Mouse (Mus musculus) lung, embryonic 15.5 days (tissue): ENCODE measurements at regions not wholly inside any gene's neighbourhood (a gene's known extent, or its start where the extent isn't known, plus 50 kb on each side); places are given as distances from the start of the nearest gene placed in this dataset.

Experiments used
- ATAC-seq: fragments of 200-750 bp; cut with Nextera tagmentation; 2 replicates; pipeline ENCODE4 v1.8.0; 2017; ENCODE audit warnings: moderate number of reproducible peaks, borderline replicate concordance; ENCODE audit not compliant: low FRiP score, low TSS enrichment; ENCODE audit errors: extremely low read depth
- H3K27ac ChIP-seq: fragments of 300-500 bp; sonication (generic); 2 replicates; pipeline ENCODE4 v1.5.1; 2015; ENCODE audit warnings: moderate library complexity, mild to moderate bottlenecking, inconsistent platforms
- H3K27me3 ChIP-seq: fragments of 300-500 bp; sonication (generic); 2 replicates; pipeline ENCODE4 v1.6.1; 2015; ENCODE audit warnings: inconsistent platforms
- H3K36me3 ChIP-seq: fragments of 300-500 bp; sonication (generic); 2 replicates; pipeline ENCODE4 v1.6.1; 2015; ENCODE audit warnings: inconsistent platforms
- H3K4me1 ChIP-seq: fragments of 300-500 bp; sonication (generic); 2 replicates; pipeline ENCODE4 v1.6.1; 2015; ENCODE audit warnings: inconsistent platforms
- H3K4me2 ChIP-seq: fragments of 300-500 bp; sonication (generic); 2 replicates; pipeline ENCODE4 v1.6.1; 2015; ENCODE audit warnings: inconsistent platforms, mild to moderate bottlenecking, moderate library complexity
- H3K4me3 ChIP-seq: fragments of 300-500 bp; sonication (generic); 2 replicates; pipeline ENCODE4 v1.5.1; 2015; ENCODE audit warnings: mild to moderate bottlenecking, inconsistent platforms
- H3K9ac ChIP-seq: fragments of 300-500 bp; sonication (generic); 2 replicates; pipeline ENCODE4 v1.6.1; 2015; ENCODE audit warnings: inconsistent platforms
- H3K9me3 ChIP-seq: fragments of 300-500 bp; sonication (generic); 2 replicates; pipeline ENCODE4 v1.6.1; 2016; ENCODE audit warnings: inconsistent platforms
- WGBS: fragments of 180-500 bp; shearing (Covaris S2); methylation state at CpG from one replicate; pipeline ENCODE4 v1.1.7; 2015; 5-methylcytosine and 5-hydroxymethylcytosine counted together

- H3K27me3 ChIP-seq: no peaks in the 10 kb centered on the region
- no peak overlapping the region for H3K4me2 ChIP-seq
- H3K9me3 ChIP-seq: no peaks in the 10 kb centered on the region
- ATAC-seq: no peak
- no peaks in the 10 kb centered on the region for H3K36me3 ChIP-seq
- H3K27ac ChIP-seq: no peak overlapping the region
- H3K4me1 ChIP-seq: no peaks in the 10 kb centered on the region
- no peak overlapping the region for H3K9ac ChIP-seq
- 69% methylated on average over 1 of the region's 1 CpGs for WGBS
- no peak overlapping the region for H3K4me3 ChIP-seq
Observed at GRCm38 (mm10) chr3:155246628-155247027, 153.4 kb downstream of the Lrriq3 start.

GRCm38 (mm10) chr3:155247124-155247523 lies 153.9 kb downstream of the Lrriq3 start:
- ATAC-seq: no peak
- 55% methylated on average over 2 of the region's 2 CpGs for WGBS

GRCm38 (mm10) chr3:155247929-155248328 lies 154.7 kb downstream of the Lrriq3 start:
- H3K4me2 ChIP-seq: no peak overlapping the region
- no peak overlapping the region for H3K27ac ChIP-seq
- no peaks in the 10 kb centered on the region for H3K27me3 ChIP-seq
- 55% methylated on average over 1 of the region's 1 CpGs for WGBS
- H3K4me3 ChIP-seq: no peak overlapping the region
- no peaks in the 10 kb centered on the region for H3K9me3 ChIP-seq
- no peaks in the 10 kb centered on the region for H3K36me3 ChIP-seq
- H3K4me1 ChIP-seq: no peaks in the 10 kb centered on the region
- ATAC-seq: no peak
- H3K9ac ChIP-seq: no peak overlapping the region

More at GRCm38 (mm10) chr3:155247124-155247523, 153.9 kb downstream of the Lrriq3 start:
- Histone ChIP-seq H3K4me2 (no peak overlapping the region), H3K9me3 (no peaks in the 10 kb centered on the region), H3K36me3 (no peaks in the 10 kb centered on the region), H3K4me1 (no peaks in the 10 kb centered on the region), H3K4me3 (no peak overlapping the region), H3K27ac (no peak overlapping the region), H3K27me3 (no peaks in the 10 kb centered on the region), H3K9ac (no peak overlapping the region)

- Histone ChIP-seq H3K4me2 (no peak overlapping the region), H3K9me3 (no peaks in the 10 kb centered on the region), H3K9ac (no peak overlapping the region), H3K27ac (no peak overlapping the region), H3K27me3 (no peaks in the 10 kb centered on the region), H3K4me1 (no peaks in the 10 kb centered on the region), H3K4me3 (no peak overlapping the region), H3K36me3 (no peaks in the 10 kb centered on the region)
- no peak for ATAC-seq
- WGBS: 86% methylated on average over 2 of the region's 2 CpGs
Observed at GRCm38 (mm10) chr3:155250904-155251303, 157.7 kb downstream of the Lrriq3 start.

GRCm38 (mm10) chr3:155298206-155298605 lies 205.0 kb downstream of the Lrriq3 start:
- Histone ChIP-seq H3K9me3 (no peaks in the 10 kb centered on the region), H3K4me2 (no peak overlapping the region), H3K36me3 (no peaks in the 10 kb centered on the region), H3K4me1 (no peaks in the 10 kb centered on the region), H3K27me3 (no peaks in the 10 kb centered on the region), H3K27ac (no peak overlapping the region), H3K9ac (no peak overlapping the region), H3K4me3 (no peak overlapping the region)
- no peak for ATAC-seq
- 69% methylated on average over 3 of the region's 3 CpGs for WGBS

GRCm38 (mm10) chr3:155298724-155299123 lies 205.5 kb downstream of the Lrriq3 start:
- ATAC-seq: no peak
- no peak overlapping the region for H3K9ac ChIP-seq
- no peak overlapping the region for H3K4me3 ChIP-seq
- H3K4me1 ChIP-seq: no peaks in the 10 kb centered on the region
- no peak overlapping the region for H3K27ac ChIP-seq
- no peaks in the 10 kb centered on the region for H3K27me3 ChIP-seq
- no peaks in the 10 kb centered on the region for H3K9me3 ChIP-seq
- H3K36me3 ChIP-seq: no peaks in the 10 kb centered on the region
- no peak overlapping the region for H3K4me2 ChIP-seq

- no peaks in the 10 kb centered on the region for H3K4me1 ChIP-seq
- WGBS: 70% methylated on average over 2 of the region's 2 CpGs
- no peak overlapping the region for H3K4me2 ChIP-seq
- ATAC-seq: no peak
- no peak overlapping the region for H3K9ac ChIP-seq
- no peaks in the 10 kb centered on the region for H3K27me3 ChIP-seq
- H3K4me3 ChIP-seq: no peak overlapping the region
- no peak overlapping the region for H3K27ac ChIP-seq
- no peaks in the 10 kb centered on the region for H3K9me3 ChIP-seq
- no peaks in the 10 kb centered on the region for H3K36me3 ChIP-seq
Observed at GRCm38 (mm10) chr3:155322322-155322721, 229.1 kb downstream of the Lrriq3 start.

- Histone ChIP-seq H3K27ac (no peak overlapping the region), H3K4me3 (no peak overlapping the region), H3K9me3 (no peaks in the 10 kb centered on the region), H3K4me2 (no peak overlapping the region), H3K27me3 (no peaks in the 10 kb centered on the region), H3K9ac (no peak overlapping the region), H3K4me1 (no peaks in the 10 kb centered on the region), H3K36me3 (no peaks in the 10 kb centered on the region)
- 71% methylated on average over 2 of the region's 2 CpGs for WGBS
- no peak for ATAC-seq
Observed at GRCm38 (mm10) chr3:155329701-155330100, 236.5 kb downstream of the Lrriq3 start.

- Histone ChIP-seq H3K9ac (no peak overlapping the region), H3K36me3 (no peaks in the 10 kb centered on the region), H3K4me2 (no peak overlapping the region), H3K9me3 (no peaks in the 10 kb centered on the region), H3K4me3 (no peak overlapping the region), H3K27ac (no peak overlapping the region), H3K4me1 (no peaks in the 10 kb centered on the region), H3K27me3 (no peaks in the 10 kb centered on the region)
- no peak for ATAC-seq
- WGBS: 78% methylated on average over 1 of the region's 1 CpGs
Observed at GRCm38 (mm10) chr3:155349185-155349584, 256.0 kb downstream of the Lrriq3 start.

- H3K4me2 ChIP-seq: no peak overlapping the region
- no peak overlapping the region for H3K27ac ChIP-seq
- no peak overlapping the region for H3K4me3 ChIP-seq
- no peaks in the 10 kb centered on the region for H3K27me3 ChIP-seq
- H3K36me3 ChIP-seq: no peaks in the 10 kb centered on the region
- H3K9ac ChIP-seq: no peak overlapping the region
- no peaks in the 10 kb centered on the region for H3K4me1 ChIP-seq
- H3K9me3 ChIP-seq: no peaks in the 10 kb centered on the region
- WGBS: 73% methylated on average over 2 of the region's 2 CpGs
- ATAC-seq: no peak
Observed at GRCm38 (mm10) chr3:155351636-155352035, 258.4 kb downstream of the Lrriq3 start.

- no peaks in the 10 kb centered on the region for H3K4me1 ChIP-seq
- H3K9me3 ChIP-seq: no peaks in the 10 kb centered on the region
- no peak overlapping the region for H3K4me3 ChIP-seq
- ATAC-seq: no peak
- 76% methylated on average over 2 of the region's 2 CpGs for WGBS
- H3K36me3 ChIP-seq: no peaks in the 10 kb centered on the region
- H3K27ac ChIP-seq: no peak overlapping the region
- H3K4me2 ChIP-seq: no peak overlapping the region
- H3K9ac ChIP-seq: no peak overlapping the region
- no peaks in the 10 kb centered on the region for H3K27me3 ChIP-seq
Observed at GRCm38 (mm10) chr3:155352277-155352802, 259.1 kb downstream of the Lrriq3 start.

GRCm38 (mm10) chr3:155360399-155360798 lies 267.2 kb downstream of the Lrriq3 start:
- no peak overlapping the region for H3K27ac ChIP-seq
- WGBS: 57% methylated on average over 1 of the region's 1 CpGs
- H3K36me3 ChIP-seq: no peaks in the 10 kb centered on the region
- H3K4me2 ChIP-seq: no peak overlapping the region
- H3K9ac ChIP-seq: no peak overlapping the region
- no peaks in the 10 kb centered on the region for H3K4me1 ChIP-seq
- no peak overlapping the region for H3K4me3 ChIP-seq
- no peaks in the 10 kb centered on the region for H3K27me3 ChIP-seq
- ATAC-seq: no peak
- no peaks in the 10 kb centered on the region for H3K9me3 ChIP-seq

GRCm38 (mm10) chr3:155370716-155371115 lies 277.5 kb downstream of the Lrriq3 start:
- Histone ChIP-seq H3K4me3 (no peak overlapping the region), H3K36me3 (no peaks in the 10 kb centered on the region), H3K9ac (no peak overlapping the region), H3K27me3 (no peaks in the 10 kb centered on the region), H3K4me1 (no peaks in the 10 kb centered on the region), H3K9me3 (no peaks in the 10 kb centered on the region), H3K27ac (no peak overlapping the region), H3K4me2 (no peak overlapping the region)
- ATAC-seq: no peak
